Mouse (Mus musculus): ENCODE measurements around the gene Fermt1.

Fermt1 gene

GRCm38 (mm10) chr2:132922076-132922873 is 23.4 kb downstream of the Fermt1 start:
- no peak for DNase-seq (ENCODE audit: low read depth, low spot score)

GRCm38 (mm10) chr2:132914785-132915184 is 30.9 kb downstream of the Fermt1 start:
- DNase-seq (ENCODE audit: low read depth, low spot score), result no peak

- peak; percentile 36 for DNase-seq (ENCODE audit: low read depth, low spot score)
Observed at GRCm38 (mm10) chr2:132906763-132907162, 38.9 kb downstream of the Fermt1 start.

- no peak for DNase-seq (ENCODE audit: low read depth, low spot score)
Observed at GRCm38 (mm10) chr2:132904961-132905360, 40.7 kb downstream of the Fermt1 start.

GRCm38 (mm10) chr2:132903498-132903897 is 42.2 kb downstream of the Fermt1 start:
- DNase-seq (ENCODE audit: low read depth, low spot score), result peak; percentile 56

GRCm38 (mm10) chr2:132902056-132902455 is 43.6 kb downstream of the Fermt1 start:
- no peak for DNase-seq (ENCODE audit: low read depth, low spot score)

- DNase-seq (ENCODE audit: low read depth, low spot score), result no peak
Observed at GRCm38 (mm10) chr2:132901636-132902035, 44.1 kb downstream of the Fermt1 start.

GRCm38 (mm10) chr2:132900596-132900995 is 45.1 kb downstream of the Fermt1 start:
- no peak for DNase-seq (ENCODE audit: low read depth, low spot score)

GRCm38 (mm10) chr2:132898211-132898610 is 47.5 kb downstream of the Fermt1 start:
- DNase-seq (ENCODE audit: low read depth, low spot score), result no peak

GRCm38 (mm10) chr2:132893826-132894225 is 51.9 kb downstream of the Fermt1 start:
- DNase-seq (ENCODE audit: low read depth, low spot score), result no peak

- no peak for DNase-seq (ENCODE audit: low read depth, low spot score)
Observed at GRCm38 (mm10) chr2:132885312-132885711, 60.4 kb downstream of the Fermt1 start.

GRCm38 (mm10) chr2:132884303-132884967 is 61.3 kb downstream of the Fermt1 start:
- no peak for DNase-seq (ENCODE audit: low read depth, low spot score)

- DNase-seq (ENCODE audit: low read depth, low spot score), result no peak
Observed at GRCm38 (mm10) chr2:132880844-132881645, 64.7 kb downstream of the Fermt1 start, which contains the start of gene Lrrn4. Gene Lrrn4, minus strand, starts transcription at chr2:132880891.

GRCm38 (mm10) chr2:132879261-132880044 is 66.3 kb downstream of the Fermt1 start:
- peak; percentile 16 for DNase-seq (ENCODE audit: low read depth, low spot score)

GRCm38 (mm10) chr2:132876991-132877390 is 68.7 kb downstream of the Fermt1 start:
- no peak for DNase-seq (ENCODE audit: low read depth, low spot score)

GRCm38 (mm10) chr2:132873657-132874326 is 71.9 kb downstream of the Fermt1 start:
- no peak for DNase-seq (ENCODE audit: low read depth, low spot score)

- no peak for DNase-seq (ENCODE audit: low read depth, low spot score)
Observed at GRCm38 (mm10) chr2:132871663-132872062, 74.0 kb downstream of the Fermt1 start.

GRCm38 (mm10) chr2:132870286-132870685 is 75.4 kb downstream of the Fermt1 start:
- DNase-seq (ENCODE audit: low read depth, low spot score), result no peak

GRCm38 (mm10) chr2:132869682-132870081 is 76.0 kb downstream of the Fermt1 start:
- DNase-seq (ENCODE audit: low read depth, low spot score), result no peak

GRCm38 (mm10) chr2:132867521-132867920 is 78.2 kb downstream of the Fermt1 start:
- DNase-seq (ENCODE audit: low read depth, low spot score), result no peak

- no peak for DNase-seq (ENCODE audit: low read depth, low spot score)
Observed at GRCm38 (mm10) chr2:132863325-132863724, 82.4 kb downstream of the Fermt1 start.
